Mouse (Mus musculus) liver, embryonic 14.5 days (tissue): ENCODE measurements around the gene Mapk10. TPM values are rescaled to one million over a fixed set of nuclear protein-coding genes. Genes with fewer than 3 reads are reported as not detected.

Experiments used
- ATAC-seq: fragments of 200-750 bp; cut with Nextera tagmentation; 2 replicates; pipeline ENCODE4 v1.8.0; 2017; ENCODE audit warnings: moderate number of reproducible peaks, mild to moderate bottlenecking, moderate library complexity; ENCODE audit not compliant: insufficient read depth
- DNase-seq, 3 experiments: peaks; one replicate each; pipeline ENCODE4 v3.0.0-alpha.2; 2012 to 2013; ENCODE audit warnings: low read depth in 3 of 3, low spot score in 3 of 3
- H3K27ac ChIP-seq: fragments of 300-500 bp; sonication (generic); 2 replicates; pipeline ENCODE4 v1.5.1; 2014; ENCODE audit warnings: moderate library complexity, mild to moderate bottlenecking, control low read depth, inconsistent platforms
- H3K27me3 ChIP-seq: fragments of 300-500 bp; sonication (generic); 2 replicates; pipeline ENCODE4 v1.6.1; 2014; ENCODE audit warnings: mild to moderate bottlenecking, low read length, moderate library complexity; ENCODE audit not compliant: control insufficient read depth, insufficient read depth
- H3K36me3 ChIP-seq: fragments of 300-500 bp; sonication (generic); replicated peaks from 2 replicates; pipeline ENCODE4 v1.6.1; 2014; ENCODE audit warnings: low read depth; ENCODE audit not compliant: control insufficient read depth, insufficient read depth
- H3K4me1 ChIP-seq, 2 experiments: fragments of 200-500 bp in 1 of 2; fragments of 300-500 bp in 1 of 2; sonication (generic) in 1 of 2; replicated peaks; 2 replicates each; pipeline ENCODE4 v1.6.1; 2012 to 2014; ENCODE audit warnings: antibody characterized with exemption in 1 of 2, inconsistent platforms in 1 of 2, low read length in 1 of 2; ENCODE audit not compliant: control insufficient read depth in 2 of 2, insufficient read depth in 2 of 2
- H3K4me2 ChIP-seq: fragments of 300-500 bp; sonication (generic); 2 replicates; pipeline ENCODE4 v1.6.1; 2014; ENCODE audit warnings: low read depth, mild to moderate bottlenecking, control low read depth, moderate library complexity
- H3K4me3 ChIP-seq, 2 experiments: fragments of 200-500 bp in 1 of 2; fragments of 300-500 bp in 1 of 2; sonication (generic) in 1 of 2; 2 replicates each; pipeline ENCODE4 v1.5.1; 2012 to 2014; ENCODE audit warnings: low read depth in 2 of 2, low read length in 2 of 2, mild to moderate bottlenecking in 2 of 2, control low read depth in 1 of 2, inconsistent platforms in 1 of 2, moderate library complexity in 1 of 2; ENCODE audit not compliant: insufficient read depth in 1 of 2
- H3K9ac ChIP-seq: fragments of 300-500 bp; sonication (generic); replicated peaks from 2 replicates; pipeline ENCODE4 v1.6.1; 2014; ENCODE audit warnings: mild to moderate bottlenecking, control low read depth, moderate library complexity
- H3K9me3 ChIP-seq: fragments of 300-500 bp; sonication (generic); 2 replicates; pipeline ENCODE4 v1.6.1; 2016; ENCODE audit warnings: low read length, mixed read lengths; ENCODE audit not compliant: control insufficient read depth
- CTCF ChIP-seq: IDR thresholded peaks from 2 replicates; pipeline ENCODE4 v1.5.1; 2016; ENCODE audit warnings: antibody characterized with exemption, low read depth, control low read depth
- EP300 ChIP-seq: IDR thresholded peaks from 2 replicates; pipeline ENCODE4 v1.6.1; 2016; ENCODE audit warnings: antibody characterized with exemption, low read depth
- WGBS: fragments of 180-500 bp; shearing (Covaris S2); extraction: QIAGEN DNeasy Blood & Tissue Kit; methylation state at CpG from one replicate; pipeline ENCODE4 v1.1.7; 2014; ENCODE audit not compliant: insufficient replicate concordance; 5-methylcytosine and 5-hydroxymethylcytosine counted together
- polyA plus RNA-seq, 2 experiments: library from polyadenylated mRNA; depleted of rRNA in 1 of 2; stranded (reverse) in 1 of 2; unstranded in 1 of 2; fragments of >200 nt; fragmentation: Nextera tagmentation in 1 of 2; extraction: Ambion mirVana in 1 of 2; gene quantifications; 2 replicates each; pipeline versions ENCODE4 v1.2.1 to v1.2.3; 2012 to 2014

The Mapk10 gene
- polyA plus RNA-seq, 2 experiments = 0.01 TPM; not detected in 1

GRCm38 (mm10) chr5:102903487-102903886 lies 307.6 kb downstream of the Mapk10 start:
- TF ChIP-seq EP300 (no peak), CTCF (no peak)
- WGBS = 81% methylated on average over 9 of the region's 9 CpGs
- no peaks in the 10 kb centered on the region for H3K36me3 ChIP-seq
- H3K4me1 ChIP-seq = no peaks in the 10 kb centered on the region
- no peak overlapping the region for H3K9ac ChIP-seq
- H3K27ac ChIP-seq = no peak overlapping the region
- H3K4me2 ChIP-seq = no peak overlapping the region
- DNase-seq = no peak
- ATAC-seq = no peak
- no peaks in the 10 kb centered on the region for H3K27me3 ChIP-seq
- no peaks in the 10 kb centered on the region for H3K9me3 ChIP-seq
- no peak overlapping the region for H3K4me3 ChIP-seq

DNA sequence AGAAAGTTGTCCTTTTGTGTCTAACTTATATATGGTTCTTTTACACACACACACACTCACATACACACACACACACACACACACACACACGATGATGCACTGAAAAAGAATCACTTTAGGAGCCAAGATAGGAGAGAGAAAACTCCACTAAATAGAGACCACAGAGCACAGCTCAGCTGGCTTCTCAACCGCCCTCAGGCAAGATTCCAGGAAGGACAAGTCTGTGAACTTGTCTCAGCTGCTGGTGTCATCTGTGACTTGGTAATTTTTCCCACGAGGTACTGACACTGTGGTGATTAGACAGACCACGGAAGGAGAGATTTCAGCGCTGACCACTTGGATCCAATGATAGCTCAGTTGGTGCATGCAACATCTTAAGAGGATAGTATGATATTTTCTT lies 310.0 kb downstream of the Mapk10 start:
- WGBS = 53% methylated on average over 5 of the region's 5 CpGs
- no peak for ATAC-seq
- H3K9me3 ChIP-seq = no peaks in the 10 kb centered on the region

DNA sequence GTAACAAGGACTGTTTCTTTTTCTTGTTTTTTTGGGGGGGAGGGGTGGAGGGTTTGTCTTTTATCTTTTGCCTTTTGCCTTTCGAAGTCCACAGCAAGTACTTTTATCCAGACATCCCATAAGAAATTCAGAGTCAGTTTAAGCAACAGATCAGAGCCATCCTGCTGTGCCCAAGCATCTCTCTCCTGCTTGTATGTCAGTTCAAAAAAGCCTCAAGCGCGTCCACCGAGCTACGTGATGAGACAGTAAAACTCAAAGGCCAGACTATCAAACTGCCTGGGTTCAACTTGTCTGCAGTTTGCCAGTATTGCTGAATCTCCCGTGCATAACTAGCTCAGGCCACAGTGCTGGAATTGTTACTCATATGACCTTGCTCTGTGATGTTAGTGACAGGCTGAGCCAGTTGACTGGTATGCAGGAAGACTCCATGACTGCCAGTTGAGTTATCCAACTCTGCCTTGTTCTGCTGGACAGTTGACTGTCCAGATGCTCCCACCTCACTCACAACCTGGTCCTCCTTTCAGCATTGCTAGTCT lies 311.4 kb downstream of the Mapk10 start:
- TF ChIP-seq CTCF = no peak
- no peak for TF ChIP-seq EP300
- no peak overlapping the region for H3K4me2 ChIP-seq
- H3K4me1 ChIP-seq = no peaks in the 10 kb centered on the region
- H3K36me3 ChIP-seq = no peaks in the 10 kb centered on the region
- DNase-seq (no peak), ATAC-seq (no peak)
- H3K9me3 ChIP-seq = no peaks in the 10 kb centered on the region
- no peak overlapping the region for H3K9ac ChIP-seq
- no peak overlapping the region for H3K4me3 ChIP-seq
- H3K27ac ChIP-seq = no peak overlapping the region
- no peaks in the 10 kb centered on the region for H3K27me3 ChIP-seq
- WGBS = 64% methylated on average over 6 of the region's 6 CpGs

More for the DNA sequence above, 310.0 kb downstream of the Mapk10 start:
- H3K9ac ChIP-seq = no peak overlapping the region
- H3K36me3 ChIP-seq = no peaks in the 10 kb centered on the region
- H3K27me3 ChIP-seq = no peaks in the 10 kb centered on the region
- no peaks in the 10 kb centered on the region for H3K4me1 ChIP-seq
- TF ChIP-seq EP300 (no peak), CTCF (no peak)
- no peak overlapping the region for H3K4me3 ChIP-seq
- H3K4me2 ChIP-seq = no peak overlapping the region
- no peak overlapping the region for H3K27ac ChIP-seq
- no peak for DNase-seq

DNA sequence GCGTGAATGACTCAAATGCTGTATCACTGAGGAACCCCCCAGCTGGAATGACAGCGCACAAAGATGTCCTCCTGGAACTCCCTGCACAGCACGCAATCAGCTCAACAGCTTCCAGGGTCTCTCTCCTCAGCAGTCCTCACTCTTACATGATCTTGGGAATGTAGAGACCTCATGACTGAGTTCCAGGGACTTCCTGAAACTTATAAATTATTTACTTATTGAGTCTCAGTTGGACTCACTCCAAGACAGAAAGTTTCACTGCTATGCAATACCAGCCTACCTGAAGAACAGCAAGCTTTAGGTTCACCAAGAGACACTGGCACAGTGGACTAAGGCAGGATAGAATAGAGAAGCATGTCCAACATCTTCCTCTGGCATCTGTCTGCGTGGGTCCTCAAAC lies 312.8 kb downstream of the Mapk10 start:
- Histone ChIP-seq H3K9me3 (no peaks in the 10 kb centered on the region), H3K9ac (no peak overlapping the region), H3K4me3 (no peak overlapping the region), H3K27ac (no peak overlapping the region), H3K4me1 (no peaks in the 10 kb centered on the region), H3K4me2 (no peak overlapping the region), H3K27me3 (no peaks in the 10 kb centered on the region), H3K36me3 (no peaks in the 10 kb centered on the region)
- WGBS = 80% methylated on average over 4 of the region's 4 CpGs
- DNase-seq = no peak
- no peak for ATAC-seq
- TF ChIP-seq CTCF (no peak), EP300 (no peak)

- ATAC-seq (no peak), DNase-seq (no peak)
- H3K27ac ChIP-seq = no peak overlapping the region
- H3K4me3 ChIP-seq = no peak overlapping the region
- H3K27me3 ChIP-seq = no peaks in the 10 kb centered on the region
- no peak for TF ChIP-seq CTCF
- no peak for TF ChIP-seq EP300
- no peaks in the 10 kb centered on the region for H3K9me3 ChIP-seq
- no peaks in the 10 kb centered on the region for H3K4me1 ChIP-seq
- no peak overlapping the region for H3K9ac ChIP-seq
- H3K4me2 ChIP-seq = no peak overlapping the region
- H3K36me3 ChIP-seq = no peaks in the 10 kb centered on the region
- WGBS = 74% methylated on average over 11 of the region's 11 CpGs
These were observed 318.9 kb downstream of the Mapk10 start for GRCm38 (mm10) chr5:102892226-102892625.

DNA sequence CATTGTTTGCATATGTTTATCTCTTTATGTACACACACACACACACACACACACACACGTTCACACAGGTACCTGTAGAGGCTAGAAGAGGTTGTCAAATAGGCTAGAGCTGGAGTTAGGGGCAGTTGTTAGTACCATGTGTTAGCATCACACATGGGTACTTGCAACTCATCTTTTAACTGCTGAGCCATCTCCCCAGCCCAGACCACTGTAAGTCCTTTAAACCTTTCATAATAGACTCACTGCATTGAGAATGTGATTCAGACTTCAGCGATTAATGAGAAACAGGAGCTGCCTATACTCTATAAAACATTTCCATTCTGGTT lies 322.0 kb downstream of the Mapk10 start:
- Histone ChIP-seq H3K4me2 (no peak overlapping the region), H3K36me3 (no peaks in the 10 kb centered on the region), H3K27ac (no peak overlapping the region), H3K9me3 (no peaks in the 10 kb centered on the region), H3K9ac (no peak overlapping the region), H3K4me3 (no peak overlapping the region), H3K27me3 (no peaks in the 10 kb centered on the region), H3K4me1 (no peaks in the 10 kb centered on the region)
- TF ChIP-seq CTCF (no peak), EP300 (no peak)
- ATAC-seq (no peak), DNase-seq (no peak)
- 57% methylated on average over 2 of the region's 2 CpGs for WGBS
